Mouse (Mus musculus): Measurements from ENCODE around the gene Large1. TPM values are rescaled to one million over a fixed set of nuclear protein-coding genes. Genes with fewer than 3 reads are reported as not detected.

The Large1 gene
- polyA plus RNA-seq, 1 experiment from 2014 or later, result 6.6 TPM

GRCm38 (mm10) chr8:72816679-72817078 lies 536.7 kb downstream of the Large1 start:
- ATAC-seq (ENCODE audit: insufficient number of reproducible peaks, low FRiP score, low TSS enrichment, low read depth), result no peak
- no peak overlapping the region for H3K9ac ChIP-seq (ENCODE audit: low read length)
- H3K9me3 ChIP-seq (ENCODE audit: control insufficient read depth, low read length), result no peaks in the 10 kb centered on the region
- no peak overlapping the region for H3K4me2 ChIP-seq (ENCODE audit: low read depth, severe bottlenecking)
- H3K4me3 ChIP-seq (ENCODE audit: low read depth, low read length), result no peak overlapping the region
- no peaks in the 10 kb centered on the region for H3K36me3 ChIP-seq (ENCODE audit: control insufficient read depth, insufficient read depth, low read length)
- no peaks in the 10 kb centered on the region for H3K4me1 ChIP-seq (ENCODE audit: control insufficient read depth, insufficient read depth, low read length)
- no peak for DNase-seq (ENCODE audit: low spot score)
- H3K27ac ChIP-seq (replicated peaks; ENCODE audit: low read depth, low read length), result no peak overlapping the region
- H3K27me3 ChIP-seq (ENCODE audit: control insufficient read depth, insufficient read depth, low read length), result no peaks in the 10 kb centered on the region

DNA sequence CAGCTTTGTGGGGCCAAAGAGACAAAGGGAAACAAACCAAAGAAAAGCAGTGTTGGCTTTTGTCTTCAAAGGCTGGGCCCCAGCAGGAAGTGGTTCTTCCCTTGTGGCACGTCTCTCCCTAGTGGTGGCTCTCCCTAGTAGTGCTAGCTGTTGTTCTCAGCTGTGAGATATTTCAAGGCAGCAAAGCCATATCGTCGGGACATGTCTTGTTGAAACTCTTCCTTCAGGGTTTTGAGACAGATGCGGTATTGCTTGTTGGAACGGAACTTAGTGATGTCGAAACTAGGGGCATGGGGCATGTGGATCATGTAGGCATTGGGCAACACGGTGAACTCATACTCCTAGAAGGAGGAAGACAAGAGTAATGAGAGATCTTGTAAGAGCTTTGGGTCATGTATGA lies 537.7 kb downstream of the Large1 start:
- Histone ChIP-seq H3K27ac (replicated peaks; ENCODE audit: low read depth, low read length) (no peak overlapping the region), H3K4me1 (ENCODE audit: control insufficient read depth, insufficient read depth, low read length) (no peaks in the 10 kb centered on the region), H3K9me3 (ENCODE audit: control insufficient read depth, low read length) (no peaks in the 10 kb centered on the region), H3K9ac (ENCODE audit: low read length) (no peak overlapping the region), H3K36me3 (ENCODE audit: control insufficient read depth, insufficient read depth, low read length) (no peaks in the 10 kb centered on the region), H3K4me3 (ENCODE audit: low read depth, low read length) (no peak overlapping the region), H3K27me3 (ENCODE audit: control insufficient read depth, insufficient read depth, low read length) (no peaks in the 10 kb centered on the region), H3K4me2 (ENCODE audit: low read depth, severe bottlenecking) (no peak overlapping the region)
- ATAC-seq (ENCODE audit: insufficient number of reproducible peaks, low FRiP score, low TSS enrichment, low read depth), result no peak
- no peak for DNase-seq (ENCODE audit: low spot score)
- WGBS, result 82% methylated on average over 7 of the region's 7 CpGs

DNA sequence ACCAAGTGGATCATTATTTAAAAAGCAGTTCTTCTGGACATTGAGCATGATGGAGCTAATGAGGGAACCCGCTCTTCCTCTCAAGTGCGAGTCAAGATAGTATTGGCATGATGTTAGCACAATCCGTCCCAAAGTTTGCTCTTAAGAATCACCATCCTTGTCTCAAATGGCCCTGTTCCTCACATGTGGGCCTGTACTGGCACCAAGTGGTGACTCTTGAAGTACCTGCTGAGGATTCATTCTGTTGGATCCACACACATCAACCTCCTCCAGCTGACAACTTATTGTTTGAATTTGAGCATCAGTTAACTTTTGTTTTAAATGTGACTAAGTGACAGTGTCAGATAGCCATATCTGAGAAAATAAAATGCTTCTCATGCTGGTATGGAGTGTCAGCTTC lies 540.6 kb downstream of the Large1 start:
- no peak overlapping the region for H3K27ac ChIP-seq (replicated peaks; ENCODE audit: low read depth, low read length)
- no peaks in the 10 kb centered on the region for H3K4me1 ChIP-seq (ENCODE audit: control insufficient read depth, insufficient read depth, low read length)
- H3K36me3 ChIP-seq (ENCODE audit: control insufficient read depth, insufficient read depth, low read length), result no peaks in the 10 kb centered on the region
- DNase-seq (ENCODE audit: low spot score) (no peak), ATAC-seq (ENCODE audit: insufficient number of reproducible peaks, low FRiP score, low TSS enrichment, low read depth) (no peak)
- H3K9me3 ChIP-seq (ENCODE audit: control insufficient read depth, low read length), result no peaks in the 10 kb centered on the region
- 96% methylated on average over 3 of the region's 3 CpGs for whole genome bisulfite sequencing
- no peak overlapping the region for H3K4me3 ChIP-seq (ENCODE audit: low read depth, low read length)
- no peak overlapping the region for H3K4me2 ChIP-seq (ENCODE audit: low read depth, severe bottlenecking)
- H3K27me3 ChIP-seq (ENCODE audit: control insufficient read depth, insufficient read depth, low read length), result no peaks in the 10 kb centered on the region
- H3K9ac ChIP-seq (ENCODE audit: low read length), result no peak overlapping the region

DNA sequence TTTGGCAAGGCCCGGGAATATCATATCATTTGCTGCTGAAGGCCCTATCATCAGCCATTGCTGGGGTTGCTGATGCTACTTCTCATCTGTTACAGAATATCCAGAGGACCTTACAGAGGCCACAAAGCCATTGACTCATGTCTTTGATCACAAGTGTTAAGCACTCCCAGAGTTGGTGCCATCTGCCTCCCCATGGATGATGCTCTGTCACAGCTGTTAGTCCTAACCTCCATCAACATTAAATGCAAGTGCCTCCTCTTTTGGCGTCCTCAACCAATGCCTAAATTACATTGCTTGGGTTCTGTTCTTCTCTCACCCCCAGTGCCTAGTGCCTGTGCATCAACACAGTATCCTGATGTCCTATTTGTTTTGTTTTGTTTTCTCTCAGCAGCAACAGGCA lies 551.8 kb downstream of the Large1 start:
- H3K27me3 ChIP-seq (ENCODE audit: control insufficient read depth, insufficient read depth, low read length), result no peaks in the 10 kb centered on the region
- H3K4me2 ChIP-seq (ENCODE audit: low read depth, severe bottlenecking), result no peak overlapping the region
- no peak overlapping the region for H3K9ac ChIP-seq (ENCODE audit: low read length)
- H3K9me3 ChIP-seq (ENCODE audit: control insufficient read depth, low read length), result no peaks in the 10 kb centered on the region
- 88% methylated on average over 2 of the region's 2 CpGs for WGBS
- no peak overlapping the region for H3K4me3 ChIP-seq (ENCODE audit: low read depth, low read length)
- no peak for DNase-seq (ENCODE audit: low spot score)
- H3K4me1 ChIP-seq (ENCODE audit: control insufficient read depth, insufficient read depth, low read length), result no peaks in the 10 kb centered on the region
- ATAC-seq (ENCODE audit: insufficient number of reproducible peaks, low FRiP score, low TSS enrichment, low read depth), result no peak
- H3K36me3 ChIP-seq (ENCODE audit: control insufficient read depth, insufficient read depth, low read length), result no peaks in the 10 kb centered on the region
- no peak overlapping the region for H3K27ac ChIP-seq (replicated peaks; ENCODE audit: low read depth, low read length)

GRCm38 (mm10) chr8:72780644-72781043 lies 572.7 kb downstream of the Large1 start:
- DNase-seq (ENCODE audit: low spot score), result no peak
- H3K9ac ChIP-seq (ENCODE audit: low read length), result no peak overlapping the region
- H3K4me2 ChIP-seq (ENCODE audit: low read depth, severe bottlenecking), result no peak overlapping the region
- H3K27ac ChIP-seq (replicated peaks; ENCODE audit: low read depth, low read length), result no peak overlapping the region
- ATAC-seq (ENCODE audit: insufficient number of reproducible peaks, low FRiP score, low TSS enrichment, low read depth), result no peak
- H3K36me3 ChIP-seq (ENCODE audit: control insufficient read depth, insufficient read depth, low read length), result no peaks in the 10 kb centered on the region
- WGBS, result 90% methylated on average over 4 of the region's 4 CpGs
- no peak overlapping the region for H3K4me3 ChIP-seq (ENCODE audit: low read depth, low read length)
- no peaks in the 10 kb centered on the region for H3K9me3 ChIP-seq (ENCODE audit: control insufficient read depth, low read length)
- no peaks in the 10 kb centered on the region for H3K4me1 ChIP-seq (ENCODE audit: control insufficient read depth, insufficient read depth, low read length)
- no peaks in the 10 kb centered on the region for H3K27me3 ChIP-seq (ENCODE audit: control insufficient read depth, insufficient read depth, low read length)

- DNase-seq (ENCODE audit: low spot score), result no peak
- Histone ChIP-seq H3K36me3 (ENCODE audit: control insufficient read depth, insufficient read depth, low read length) (no peaks in the 10 kb centered on the region), H3K27ac (replicated peaks; ENCODE audit: low read depth, low read length) (no peak overlapping the region), H3K4me3 (ENCODE audit: low read depth, low read length) (no peak overlapping the region), H3K9me3 (ENCODE audit: control insufficient read depth, low read length) (no peaks in the 10 kb centered on the region), H3K9ac (ENCODE audit: low read length) (no peak overlapping the region), H3K27me3 (ENCODE audit: control insufficient read depth, insufficient read depth, low read length) (no peaks in the 10 kb centered on the region), H3K4me1 (ENCODE audit: control insufficient read depth, insufficient read depth, low read length) (no peaks in the 10 kb centered on the region), H3K4me2 (ENCODE audit: low read depth, severe bottlenecking) (no peak overlapping the region)
- 86% methylated on average over 1 of the region's 1 CpGs for WGBS
- ATAC-seq (ENCODE audit: insufficient number of reproducible peaks, low FRiP score, low TSS enrichment, low read depth), result no peak
These were observed 575.5 kb downstream of the Large1 start for GRCm38 (mm10) chr8:72777797-72778196.

- Histone ChIP-seq H3K4me1 (ENCODE audit: control insufficient read depth, insufficient read depth, low read length) (no peaks in the 10 kb centered on the region), H3K4me2 (ENCODE audit: low read depth, severe bottlenecking) (no peak overlapping the region), H3K27me3 (ENCODE audit: control insufficient read depth, insufficient read depth, low read length) (no peaks in the 10 kb centered on the region), H3K9ac (ENCODE audit: low read length) (no peak overlapping the region), H3K9me3 (ENCODE audit: control insufficient read depth, low read length) (no peaks in the 10 kb centered on the region), H3K27ac (replicated peaks; ENCODE audit: low read depth, low read length) (no peak overlapping the region), H3K4me3 (ENCODE audit: low read depth, low read length) (no peak overlapping the region), H3K36me3 (ENCODE audit: control insufficient read depth, insufficient read depth, low read length) (no peaks in the 10 kb centered on the region)
- ATAC-seq (ENCODE audit: insufficient number of reproducible peaks, low FRiP score, low TSS enrichment, low read depth), result no peak
- no peak for DNase-seq (ENCODE audit: low spot score)
- WGBS, result 33% methylated on average over 7 of the region's 7 CpGs
These were observed 586.6 kb downstream of the Large1 start for GRCm38 (mm10) chr8:72766777-72767176.

DNA sequence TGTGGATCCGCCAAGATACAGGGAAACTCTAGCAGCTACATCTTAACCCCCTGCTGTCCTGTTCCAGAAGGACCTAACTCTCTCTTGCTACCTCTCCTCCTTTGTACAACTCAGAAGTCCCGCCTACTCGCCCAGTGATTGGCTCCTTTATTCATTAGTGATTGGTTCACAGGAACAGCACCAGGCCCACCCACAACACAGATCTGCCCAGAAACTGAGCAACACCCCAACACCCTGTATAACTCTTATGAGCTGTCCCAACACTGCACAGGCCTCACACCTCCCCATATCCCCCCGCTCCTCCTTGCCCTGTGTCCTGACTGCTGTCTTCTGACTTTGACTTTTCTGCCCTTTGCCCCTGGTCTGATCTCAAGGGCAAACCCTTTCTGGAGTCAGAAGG lies 587.6 kb downstream of the Large1 start:
- Histone ChIP-seq H3K36me3 (ENCODE audit: control insufficient read depth, insufficient read depth, low read length) (no peaks in the 10 kb centered on the region), H3K4me3 (ENCODE audit: low read depth, low read length) (no peak overlapping the region), H3K4me2 (ENCODE audit: low read depth, severe bottlenecking) (no peak overlapping the region), H3K4me1 (ENCODE audit: control insufficient read depth, insufficient read depth, low read length) (no peaks in the 10 kb centered on the region), H3K27me3 (ENCODE audit: control insufficient read depth, insufficient read depth, low read length) (no peaks in the 10 kb centered on the region), H3K27ac (replicated peaks; ENCODE audit: low read depth, low read length) (no peak overlapping the region), H3K9ac (ENCODE audit: low read length) (no peak overlapping the region), H3K9me3 (ENCODE audit: control insufficient read depth, low read length) (no peaks in the 10 kb centered on the region)
- ATAC-seq (ENCODE audit: insufficient number of reproducible peaks, low FRiP score, low TSS enrichment, low read depth), result no peak
- WGBS, result 73% methylated on average over 4 of the region's 4 CpGs
- peak; percentile 18 for DNase-seq (ENCODE audit: low spot score)

Data from limb, embryonic 11.5 days (tissue).